Mouse (Mus musculus) bone marrow, adult 2 months (tissue): Measurements from ENCODE around the gene Nme2. TPM values are rescaled to one million over a fixed set of nuclear protein-coding genes. Genes with fewer than 3 reads are reported as not detected.
"Not testable (repeated sequence)": the region's sequence is repeated elsewhere in the genome, so short reads cannot be mapped to it uniquely, and the experiment has no call there.

Experiments
- H3K27ac ChIP-seq: fragments of 200-500 bp; 2 replicates; pipeline ENCODE4 v1.5.1; 2012; ENCODE audit warnings: low read depth, mild to moderate bottlenecking, control low read depth, inconsistent platforms, low read length; ENCODE audit not compliant: control insufficient read depth, poor library complexity, insufficient read depth
- H3K4me1 ChIP-seq: fragments of 200-500 bp; 2 replicates; pipeline ENCODE4 v1.6.1; 2011; ENCODE audit warnings: low read length; ENCODE audit not compliant: control insufficient read depth, insufficient read depth
- H3K4me3 ChIP-seq: fragments of 200-500 bp; replicated peaks from 2 replicates; pipeline ENCODE3; 2011; ENCODE audit warnings: mild to moderate bottlenecking, low read depth, low read length, control low read depth; ENCODE audit not compliant: control insufficient read depth
- CTCF ChIP-seq: fragments of 200-500 bp; IDR thresholded peaks from 2 replicates; pipeline ENCODE4 v1.5.1; 2011; ENCODE audit warnings: low read length, control low read depth; ENCODE audit not compliant: control insufficient read depth, insufficient read depth
- POLR2A ChIP-seq: fragments of 200-500 bp; IDR thresholded peaks from 2 replicates; pipeline ENCODE4 v1.6.1; 2011; ENCODE audit warnings: low read depth, mild to moderate bottlenecking, control low read depth, low read length, borderline replicate concordance; ENCODE audit not compliant: control insufficient read depth
- WGBS: fragments of 180-500 bp; shearing (Covaris S2); methylation state at CpG from one replicate; pipeline ENCODE4 v1.1.7; 2018; 5-methylcytosine and 5-hydroxymethylcytosine counted together
- polyA plus RNA-seq: library from polyadenylated mRNA; stranded (reverse); fragments of >200 nt; gene quantifications from 2 replicates; pipeline ENCODE4 v1.2.4, GENCODE M21; 2011; ENCODE audit warnings: low replicate concordance; ENCODE audit not compliant: missing spikeins, insufficient read depth, insufficient read length

Nme2 gene
- polyA plus RNA-seq, 1 experiment, result 121 TPM

DNA sequence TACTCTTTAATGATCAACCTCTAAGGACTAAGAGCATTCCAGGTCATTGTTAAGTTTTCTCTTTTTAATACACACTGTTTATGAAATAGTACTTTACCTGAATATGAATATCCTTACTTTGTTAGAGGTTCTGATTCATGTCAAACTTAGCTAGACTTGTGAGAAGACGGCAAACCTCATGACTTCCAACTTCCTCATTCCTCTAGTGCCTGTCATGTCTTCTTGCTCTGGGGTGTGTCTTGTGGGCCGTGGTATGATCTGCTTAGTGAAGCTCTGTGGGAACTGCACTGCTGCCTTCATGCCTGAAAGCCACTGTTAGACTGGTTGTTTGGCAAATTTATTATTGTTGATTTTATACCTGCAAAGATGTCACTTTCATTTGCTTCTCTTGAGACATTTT lies 15.2 kb downstream of the Nme2 start:
- Histone ChIP-seq H3K4me1 (no peaks in the 10 kb centered on the region; the same call in 1 of the 2 replicates), H3K4me3 (no peak overlapping the region), H3K27ac (no peak overlapping the region)
- TF ChIP-seq POLR2A (no peak), CTCF (no peak)
- 6% methylated on average over 2 of the region's 2 CpGs for WGBS

- H3K4me1 ChIP-seq, result no peaks in the 10 kb centered on the region
- TF ChIP-seq POLR2A (no peak), CTCF (no peak)
- H3K27ac ChIP-seq, result no peak overlapping the region
- H3K4me3 ChIP-seq, result no peak overlapping the region
These were observed 27.0 kb downstream of the Nme2 start for GRCm38 (mm10) chr11:93929106-93929505.

- not testable (repeated sequence) for H3K4me1 ChIP-seq, H3K27ac ChIP-seq, H3K4me3 ChIP-seq
- WGBS, result 90% methylated on average over 2 of the region's 2 CpGs
These were observed 41.0 kb downstream of the Nme2 start for GRCm38 (mm10) chr11:93915019-93915418.

- no peak overlapping the region for H3K4me3 ChIP-seq
- WGBS, result 91% methylated on average over 3 of the region's 3 CpGs
- no peak overlapping the region for H3K27ac ChIP-seq
- no peak for TF ChIP-seq CTCF
- TF ChIP-seq POLR2A, result no peak
- no peaks in the 10 kb centered on the region for H3K4me1 ChIP-seq
These were observed 44.5 kb downstream of the Nme2 start for GRCm38 (mm10) chr11:93911603-93912002.

- H3K4me1 ChIP-seq, result no peaks in the 10 kb centered on the region
- WGBS, result 65% methylated on average over 9 of the region's 9 CpGs
- no peak overlapping the region for H3K27ac ChIP-seq
- no peak overlapping the region for H3K4me3 ChIP-seq
- TF ChIP-seq CTCF (no peak), POLR2A (no peak)
These were observed 47.2 kb downstream of the Nme2 start for GRCm38 (mm10) chr11:93908829-93909228.

GRCm38 (mm10) chr11:93907839-93908238 lies 48.2 kb downstream of the Nme2 start:
- TF ChIP-seq POLR2A, result no peak
- no peak for TF ChIP-seq CTCF
- whole genome bisulfite sequencing, result 42% methylated on average over 3 of the region's 3 CpGs
- Histone ChIP-seq H3K4me3 (no peak overlapping the region), H3K4me1 (no peaks in the 10 kb centered on the region), H3K27ac (no peak overlapping the region)

GRCm38 (mm10) chr11:93906834-93907233 lies 49.2 kb downstream of the Nme2 start:
- Histone ChIP-seq H3K27ac (no peak overlapping the region), H3K4me3 (no peak overlapping the region), H3K4me1 (no peaks in the 10 kb centered on the region)
- TF ChIP-seq CTCF (no peak), POLR2A (no peak)
- 65% methylated on average over 4 of the region's 4 CpGs for WGBS

Other genes starting within 250 kb of the Nme2 start
- 7.9 and 16.7 TPM in 2 replicates for gene Utp18, start 70.5 kb downstream of the Nme2 start, polyA plus RNA-seq
- 9.4 and 20.3 TPM in 2 replicates for gene Mbtd1, start 70.4 kb downstream of the Nme2 start, polyA plus RNA-seq
- 4.4 and 29.3 TPM in 2 replicates for gene Gm20390, start 12.0 kb upstream of the Nme2 start, polyA plus RNA-seq
- 70.1 and 89.9 TPM in 2 replicates for gene Nme1, start 12.3 kb upstream of the Nme2 start, polyA plus RNA-seq
- gene Spag9, start 39.8 kb upstream of the Nme2 start, polyA plus RNA-seq, result 8.6 and 22.7 TPM in 2 replicates